Mouse (Mus musculus) midbrain, embryonic 14.5 days (tissue): ENCODE results near the gene Minos1. TPM values are rescaled to one million over a fixed set of nuclear protein-coding genes. Genes with fewer than 3 reads are reported as not detected.
A peak's percentile ranks its signal among the peaks of the same experiment; 100 is the strongest.

ENCODE experiments used
- ATAC-seq: fragments of 200-750 bp; cut with Nextera tagmentation; 2 replicates; pipeline ENCODE4 v1.8.0; 2017; ENCODE audit warnings: moderate number of reproducible peaks, moderate library complexity; ENCODE audit not compliant: low FRiP score, low TSS enrichment
- DNase-seq: peaks from one replicate; pipeline ENCODE4 v3.0.0-alpha.2; 2015
- H3K27ac ChIP-seq: fragments of 300-500 bp; sonication (generic); replicated peaks from 2 replicates; pipeline ENCODE4 v1.5.1; 2014; ENCODE audit warnings: mild to moderate bottlenecking, low read depth, low read length, moderate library complexity
- H3K27me3 ChIP-seq: fragments of 300-500 bp; sonication (generic); 2 replicates; pipeline ENCODE4 v1.6.1; 2014; ENCODE audit warnings: low read length, control low read depth, mixed read lengths; ENCODE audit not compliant: control insufficient read depth, insufficient read depth
- H3K36me3 ChIP-seq: fragments of 300-500 bp; sonication (generic); 2 replicates; pipeline ENCODE4 v1.6.1; 2014; ENCODE audit warnings: low read length, control low read depth; ENCODE audit not compliant: control insufficient read depth, insufficient read depth
- H3K4me1 ChIP-seq: fragments of 300-500 bp; sonication (generic); 2 replicates; pipeline ENCODE4 v1.6.1; 2014; ENCODE audit warnings: mild to moderate bottlenecking, antibody characterized with exemption, low read length, control low read depth; ENCODE audit not compliant: control insufficient read depth, insufficient read depth
- H3K4me2 ChIP-seq: fragments of 300-500 bp; sonication (generic); 2 replicates; pipeline ENCODE4 v1.6.1; 2014; ENCODE audit warnings: mild to moderate bottlenecking, low read length, moderate library complexity
- H3K4me3 ChIP-seq: fragments of 300-500 bp; sonication (generic); replicated peaks from 2 replicates; pipeline ENCODE4 v1.5.1; 2014; ENCODE audit warnings: low read depth, low read length
- H3K9ac ChIP-seq: fragments of 300-500 bp; sonication (generic); replicated peaks from 2 replicates; pipeline ENCODE4 v1.6.1; 2014; ENCODE audit warnings: mild to moderate bottlenecking, low read length, moderate library complexity
- H3K9me3 ChIP-seq: fragments of 300-500 bp; sonication (generic); 2 replicates; pipeline ENCODE4 v1.6.1; 2016; ENCODE audit warnings: low read length, control low read depth, mixed read lengths; ENCODE audit not compliant: control insufficient read depth
- WGBS: fragments of 180-500 bp; shearing (Covaris S2); extraction: QIAGEN DNeasy Blood & Tissue Kit; methylation state at CpG from one replicate; pipeline ENCODE4 v1.1.7; 2014; 5-methylcytosine and 5-hydroxymethylcytosine counted together
- polyA plus RNA-seq: library from polyadenylated mRNA; unstranded; fragments of >200 nt; fragmentation: Nextera tagmentation; extraction: Ambion mirVana; gene quantifications from 2 replicates; pipeline ENCODE4 v1.2.1, GENCODE M21; 2014

The Minos1 gene
- polyA plus RNA-seq, 1 experiment from 2014 or later = 346 TPM

DNA sequence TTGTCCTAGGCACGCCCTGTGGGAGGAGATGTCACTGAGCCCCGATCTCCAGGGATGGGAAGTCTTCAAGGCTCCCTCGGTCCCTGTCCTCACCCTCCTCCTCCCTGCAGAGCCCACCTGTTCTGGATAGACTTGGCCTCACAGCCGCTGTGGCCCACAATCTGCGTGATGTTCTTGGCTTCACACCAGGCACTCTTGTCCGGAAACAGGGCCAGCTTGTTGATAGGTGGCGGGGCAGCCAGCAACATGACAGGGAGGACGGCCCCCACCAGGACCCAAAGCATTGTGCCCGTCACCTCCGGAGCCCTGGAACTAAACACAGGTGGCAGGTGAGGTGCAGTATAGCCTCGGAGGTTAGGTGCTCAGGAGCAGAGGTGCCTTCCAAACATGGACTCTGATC is 45.6 kb downstream of the Minos1 start:
- no peak overlapping the region for H3K9ac ChIP-seq
- DNase-seq = no peak
- no peak for ATAC-seq
- no peaks in the 10 kb centered on the region for H3K9me3 ChIP-seq
- no peak overlapping the region for H3K4me3 ChIP-seq
- peaks cover under 1% of the 10 kb centered on the region; the same call in 1 of the 2 replicates for H3K27me3 ChIP-seq
- H3K27ac ChIP-seq = no peak overlapping the region
- 75% methylated on average over 11 of the region's 11 CpGs for WGBS
- peaks cover 18% of the 10 kb centered on the region for H3K4me1 ChIP-seq
- no peak overlapping the region for H3K4me2 ChIP-seq
- no peaks in the 10 kb centered on the region for H3K36me3 ChIP-seq

DNA sequence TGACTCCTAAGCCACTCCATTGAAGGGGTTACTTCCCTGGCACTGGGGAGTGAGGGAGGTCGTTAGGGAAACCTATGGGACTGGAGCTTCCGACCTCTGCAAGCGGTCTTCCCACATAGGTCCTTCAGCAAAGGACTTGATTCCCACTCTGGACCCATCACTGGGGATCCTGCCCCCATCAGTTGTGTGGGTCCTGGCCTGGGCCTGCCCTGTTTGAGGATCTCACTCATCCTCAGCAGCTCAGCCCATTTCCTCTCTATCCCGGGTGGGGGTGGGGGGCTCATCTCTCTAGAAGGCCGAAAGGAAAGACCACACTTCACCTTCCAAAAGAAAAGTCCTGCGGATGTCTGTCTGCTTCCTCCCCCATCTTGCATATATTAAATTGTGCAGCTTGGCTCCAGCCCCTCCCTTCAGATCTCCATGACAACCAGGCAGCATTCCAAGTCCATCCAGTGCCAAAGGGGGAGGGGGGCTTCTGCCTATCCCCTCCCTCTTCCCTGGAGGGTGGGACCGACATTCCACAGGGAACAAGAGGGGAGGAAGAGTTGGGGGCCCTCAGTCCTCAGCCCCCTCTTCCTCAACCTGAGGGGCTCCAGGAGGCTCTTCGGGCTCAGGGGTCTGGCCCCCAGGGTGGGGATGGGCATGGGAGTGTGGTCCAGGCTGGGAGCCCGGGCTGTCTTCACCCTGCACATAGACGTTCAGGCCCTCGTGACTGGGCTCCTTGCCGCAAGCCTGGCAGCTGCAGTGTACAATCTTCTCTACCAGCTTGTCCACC is 47.9 kb downstream of the Minos1 start:
- DNase-seq (peak; percentile 86), ATAC-seq (peak; percentile 62)
- 13% methylated on average over 12 of the region's 12 CpGs for WGBS
- no peaks in the 10 kb centered on the region for H3K36me3 ChIP-seq
- H3K4me2 ChIP-seq = peak overlapping the region; percentile 34
- H3K4me3 ChIP-seq = no peak overlapping the region
- H3K27me3 ChIP-seq = no peaks in the 10 kb centered on the region
- H3K9me3 ChIP-seq = no peaks in the 10 kb centered on the region
- H3K27ac ChIP-seq = peak overlapping the region; percentile 45; the same call in 1 of the 2 replicates
- H3K4me1 ChIP-seq = peaks cover 18% of the 10 kb centered on the region
- H3K9ac ChIP-seq = 0 out of 2 replicates have a peak overlapping the region, but pooled peaks have one; percentile 23

DNA sequence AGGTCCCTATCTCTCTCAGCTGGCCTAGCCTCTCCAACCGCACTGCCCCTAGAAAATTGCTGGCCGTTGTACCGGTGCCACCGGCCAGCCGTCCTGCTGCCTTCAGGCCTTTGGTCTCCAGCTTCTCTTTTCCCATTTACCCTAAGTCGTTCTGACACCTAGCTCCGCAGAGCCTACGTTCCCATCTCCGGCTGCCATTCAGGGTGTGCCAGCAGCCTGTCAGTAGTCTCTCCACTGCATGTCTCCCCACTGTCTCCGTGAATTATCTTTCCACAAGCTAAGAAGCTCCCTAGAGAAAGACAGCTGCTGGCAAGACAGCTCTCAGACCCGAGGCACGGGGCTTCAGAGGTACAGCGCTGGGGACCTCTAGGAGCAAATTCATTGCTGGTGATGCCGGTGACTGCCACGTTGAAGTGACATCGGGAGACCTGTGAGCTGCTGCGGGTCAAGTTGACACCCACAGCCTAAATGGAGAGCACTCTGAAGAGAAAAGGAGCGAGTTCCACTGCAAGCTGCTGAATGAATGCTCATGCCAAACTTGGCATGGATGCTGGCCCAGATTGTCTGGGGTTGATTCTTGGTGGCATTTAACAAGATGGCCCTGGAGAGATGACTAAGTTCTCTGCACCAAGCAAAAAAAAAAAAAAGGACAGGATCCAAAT is 49.5 kb downstream of the Minos1 start:
- peaks cover 5% of the 10 kb centered on the region for H3K27me3 ChIP-seq
- no peak overlapping the region for H3K9ac ChIP-seq
- DNase-seq = peak; percentile 33
- H3K36me3 ChIP-seq = no peaks in the 10 kb centered on the region
- ATAC-seq = no peak
- 59% methylated on average over 18 of the region's 18 CpGs for WGBS
- H3K27ac ChIP-seq = peak overlapping the region; percentile 20; the same call in 1 of the 2 replicates
- no peak overlapping the region for H3K4me2 ChIP-seq
- no peaks in the 10 kb centered on the region for H3K9me3 ChIP-seq
- H3K4me3 ChIP-seq = no peak overlapping the region
- peaks cover 18% of the 10 kb centered on the region for H3K4me1 ChIP-seq

DNA sequence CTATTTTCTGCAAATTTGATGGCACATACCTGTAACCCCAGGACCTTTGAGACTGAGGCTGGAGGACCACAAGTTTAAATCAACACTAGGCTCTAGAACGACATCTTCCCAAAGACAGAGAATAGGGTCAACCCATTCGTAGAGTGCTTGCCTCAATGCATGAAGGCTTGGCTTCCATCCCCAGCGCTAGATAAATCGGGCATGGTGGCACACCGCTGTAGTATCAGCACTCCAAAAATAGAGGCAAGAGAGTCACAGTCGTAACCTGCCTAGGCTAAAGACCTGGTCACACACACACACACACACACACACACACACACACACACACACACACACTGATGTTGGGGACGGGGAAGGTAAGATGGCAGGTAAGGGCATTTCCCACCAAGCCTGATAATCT is 50.7 kb downstream of the Minos1 start:
- no peak overlapping the region for H3K4me2 ChIP-seq
- H3K4me3 ChIP-seq = no peak overlapping the region
- H3K36me3 ChIP-seq = no peaks in the 10 kb centered on the region
- WGBS = 95% methylated on average over 7 of the region's 7 CpGs
- H3K4me1 ChIP-seq = peaks cover 18% of the 10 kb centered on the region
- peaks cover 17% of the 10 kb centered on the region for H3K27me3 ChIP-seq
- no peaks in the 10 kb centered on the region for H3K9me3 ChIP-seq
- H3K27ac ChIP-seq = no peak overlapping the region
- no peak for DNase-seq
- no peak overlapping the region for H3K9ac ChIP-seq
- no peak for ATAC-seq

DNA sequence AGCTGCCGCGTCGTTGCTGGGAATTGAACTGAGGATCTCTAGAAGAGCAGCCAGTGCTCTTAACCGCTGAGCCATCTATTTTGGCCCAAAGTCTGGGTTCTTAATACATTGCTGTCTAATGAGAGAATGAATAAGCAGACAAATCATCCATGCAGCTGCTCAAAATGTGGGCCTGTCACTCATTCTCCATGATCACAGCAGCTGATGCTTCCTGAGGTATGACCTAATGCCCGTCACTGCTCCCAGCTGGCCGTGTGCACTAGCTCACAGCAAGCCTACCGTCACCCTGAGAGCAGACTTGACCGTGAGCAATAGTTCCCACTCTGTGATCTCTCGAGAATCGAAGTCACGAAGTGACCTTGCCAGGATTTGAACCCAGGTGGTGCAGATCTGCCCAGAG is 51.5 kb downstream of the Minos1 start:
- Histone ChIP-seq H3K27ac (no peak overlapping the region), H3K4me1 (peaks cover 18% of the 10 kb centered on the region), H3K9me3 (no peaks in the 10 kb centered on the region), H3K4me2 (no peak overlapping the region), H3K36me3 (no peaks in the 10 kb centered on the region), H3K27me3 (peaks cover 25% of the 10 kb centered on the region), H3K9ac (no peak overlapping the region), H3K4me3 (no peak overlapping the region)
- DNase-seq (no peak), ATAC-seq (no peak)
- 74% methylated on average over 11 of the region's 11 CpGs for WGBS

DNA sequence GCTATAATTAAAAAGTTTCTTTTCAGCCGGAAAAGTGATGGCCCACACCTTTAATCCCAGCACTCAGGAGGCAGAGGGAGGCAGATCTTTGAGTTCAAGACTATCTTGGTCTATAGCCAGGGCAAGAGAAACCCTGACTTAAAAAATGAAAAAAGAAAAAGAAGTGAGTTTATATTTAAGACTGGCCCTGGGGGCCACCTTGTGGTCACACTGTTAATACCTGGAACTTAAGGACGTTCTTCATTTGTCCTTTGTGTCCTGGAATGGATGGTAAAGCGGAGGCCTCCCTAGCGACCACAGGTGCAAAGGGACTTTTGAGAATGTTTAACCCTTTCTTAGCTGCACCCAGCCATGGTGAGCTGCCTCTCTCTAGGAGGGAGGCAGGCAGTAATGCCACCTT is 52.2 kb downstream of the Minos1 start:
- peak; percentile 74 for DNase-seq

DNA sequence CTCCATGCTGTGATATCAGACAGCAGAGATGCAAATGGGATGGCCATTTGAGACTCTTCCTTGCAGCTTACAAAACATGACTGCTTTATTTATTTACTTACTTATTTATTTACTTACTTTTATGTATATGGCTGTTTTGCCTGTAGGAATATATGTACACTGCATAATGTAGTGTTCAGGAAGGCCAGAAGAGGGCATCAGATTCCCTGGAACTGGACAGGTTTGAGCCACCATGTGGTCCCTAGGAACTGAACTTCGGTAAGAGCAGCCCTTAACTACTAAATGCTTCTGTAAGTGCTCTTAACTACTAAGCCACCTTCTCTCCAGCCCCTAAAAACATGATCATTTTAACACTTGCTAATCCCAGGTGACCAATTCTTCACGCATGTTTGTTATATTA is 52.6 kb downstream of the Minos1 start:
- Histone ChIP-seq H3K4me2 (no peak overlapping the region), H3K9me3 (no peaks in the 10 kb centered on the region), H3K27me3 (peaks cover 36% of the 10 kb centered on the region), H3K27ac (no peak overlapping the region), H3K36me3 (no peaks in the 10 kb centered on the region), H3K4me3 (no peak overlapping the region), H3K4me1 (peaks cover 14% of the 10 kb centered on the region), H3K9ac (no peak overlapping the region)
- 39% methylated on average over 2 of the region's 2 CpGs for WGBS
- no peak for ATAC-seq
- peak; percentile 69 for DNase-seq

More for the DNA sequence above, 52.2 kb downstream of the Minos1 start:
- Histone ChIP-seq H3K4me1 (peaks cover 18% of the 10 kb centered on the region), H3K9ac (no peak overlapping the region), H3K36me3 (no peaks in the 10 kb centered on the region), H3K4me3 (no peak overlapping the region), H3K27ac (no peak overlapping the region), H3K9me3 (no peaks in the 10 kb centered on the region), H3K4me2 (no peak overlapping the region), H3K27me3 (peaks cover 32% of the 10 kb centered on the region)
- 18% methylated on average over 4 of the region's 4 CpGs for WGBS
- ATAC-seq = no peak

DNA sequence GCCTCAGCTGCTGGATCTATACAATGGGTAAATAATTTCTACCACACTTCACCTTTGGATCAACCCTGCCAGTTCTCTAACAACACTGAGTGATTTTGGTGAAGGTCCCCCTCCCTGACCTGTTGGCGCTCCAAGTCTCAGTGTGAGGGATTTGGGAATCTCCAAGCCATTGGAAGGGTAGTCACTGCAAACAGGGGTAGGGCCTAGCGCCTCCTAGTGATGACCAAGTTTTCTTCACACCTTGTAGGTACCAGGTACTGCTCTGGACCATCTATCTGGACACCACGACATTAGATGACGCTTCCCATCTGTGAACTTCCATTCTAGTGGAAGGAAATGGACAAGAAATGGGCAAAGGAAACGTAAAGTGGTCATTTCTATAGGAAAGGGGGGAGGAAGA is 55.0 kb downstream of the Minos1 start:
- Histone ChIP-seq H3K36me3 (no peaks in the 10 kb centered on the region), H3K4me3 (peak overlapping the region; percentile 47), H3K4me2 (peak overlapping the region; percentile 68), H3K27me3 (peaks cover 47% of the 10 kb centered on the region), H3K27ac (no peak overlapping the region), H3K9ac (no peak overlapping the region), H3K9me3 (no peaks in the 10 kb centered on the region), H3K4me1 (no peaks in the 10 kb centered on the region)
- ATAC-seq (no peak), DNase-seq (no peak)
- WGBS = 14% methylated on average over 5 of the region's 5 CpGs
